Mouse (Mus musculus): Measurements from ENCODE around the gene Ldhc. TPM values are rescaled to one million over a fixed set of nuclear protein-coding genes. Genes with fewer than 3 reads are reported as not detected.
"Not testable (repeated sequence)": the region's sequence is repeated elsewhere in the genome, so short reads cannot be mapped to it uniquely, and the experiment has no call there.

Ldhc gene
- polyA plus RNA-seq (2016; fragmentation: Nextera tagmentation; extraction: Ambion mirVana) = 0.27 TPM in 1 of 2 replicates, not detected in the other

GRCm38 (mm10) chr7:46860996-46861395 is at the start of gene Ldhc:
Gene Ldhc, plus strand, starts transcription at chr7:46861203.
- H3K27me3 ChIP-seq = no peaks in the 10 kb centered on the region
- no peaks in the 10 kb centered on the region for H3K4me1 ChIP-seq (replicated peaks)
- H3K4me2 ChIP-seq = no peak within 1 kb of the TSS
- H3K9ac ChIP-seq (replicated peaks) = no peak within 1 kb of the TSS
- no peaks in the 10 kb centered on the region for H3K9me3 ChIP-seq
- no peak within 1 kb of the TSS for H3K4me3 ChIP-seq (replicated peaks)
- ATAC-seq (ENCODE audit: insufficient number of reproducible peaks, insufficient read depth, low FRiP score, low TSS enrichment, low read depth) = no peak
- H3K27ac ChIP-seq = no peak within 1 kb of the TSS
- H3K36me3 ChIP-seq = peaks cover 4% of the 10 kb centered on the region; the same call in 1 of the 2 replicates
- 37% methylated on average over 10 of the region's 10 CpGs for WGBS

GRCm38 (mm10) chr7:46814012-46814411 is 47.0 kb upstream of the Ldhc start:
- no peak overlapping the region for H3K4me3 ChIP-seq (replicated peaks)
- no peaks in the 10 kb centered on the region for H3K9me3 ChIP-seq
- no peaks in the 10 kb centered on the region for H3K27me3 ChIP-seq
- H3K4me1 ChIP-seq (replicated peaks) = no peaks in the 10 kb centered on the region
- H3K4me2 ChIP-seq = no peak overlapping the region
- 86% methylated on average over 4 of the region's 4 CpGs for WGBS
- no peak overlapping the region for H3K27ac ChIP-seq
- H3K36me3 ChIP-seq = peaks cover 92% of the 10 kb centered on the region
- H3K9ac ChIP-seq (replicated peaks) = no peak overlapping the region
- ATAC-seq (ENCODE audit: insufficient number of reproducible peaks, insufficient read depth, low FRiP score, low TSS enrichment, low read depth) = no peak

DNA sequence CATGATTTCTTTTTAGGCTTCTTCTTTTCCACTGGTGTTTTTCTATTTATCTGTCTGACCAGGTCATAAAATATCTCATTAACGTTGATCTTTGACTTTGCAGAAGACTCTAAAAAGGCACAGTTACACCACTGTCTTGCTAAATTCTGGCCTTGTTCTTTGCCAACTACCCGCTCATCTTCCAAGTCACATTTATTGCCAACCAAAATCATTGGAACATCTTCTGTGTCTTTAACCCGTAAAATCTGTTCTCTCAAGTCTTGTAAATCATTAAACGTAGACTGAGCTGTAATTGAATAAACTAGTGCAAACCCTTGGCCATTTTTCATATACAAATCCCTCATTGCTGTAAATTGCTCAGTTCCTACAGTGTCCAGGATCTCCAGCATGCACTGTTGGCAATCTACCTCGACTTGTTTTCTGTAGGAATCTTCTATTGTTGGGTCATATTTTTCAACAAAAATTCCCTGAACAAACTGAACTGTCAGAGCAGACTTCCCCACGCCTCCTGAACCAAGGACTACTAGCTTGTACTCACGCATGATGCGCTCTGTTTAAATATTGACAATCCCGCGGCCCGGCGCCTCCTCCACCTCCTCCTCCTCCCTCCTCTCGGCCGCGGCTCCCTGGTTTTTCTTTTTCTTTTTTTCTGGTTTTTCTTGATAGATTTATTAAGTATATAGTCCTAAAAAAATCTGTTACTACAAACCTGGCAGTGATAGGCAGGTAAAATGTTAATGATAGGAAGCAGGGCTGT is 39.9 kb upstream of the Ldhc start:
- H3K9ac ChIP-seq (replicated peaks); H3K9me3 ChIP-seq; H3K27me3 ChIP-seq; ATAC-seq (ENCODE audit: insufficient number of reproducible peaks, insufficient read depth, low FRiP score, low TSS enrichment, low read depth); H3K4me1 ChIP-seq (replicated peaks); H3K27ac ChIP-seq; H3K4me3 ChIP-seq (replicated peaks); H3K4me2 ChIP-seq: not testable (repeated sequence)
- WGBS = 92% methylated on average over 15 of the region's 15 CpGs
- H3K36me3 ChIP-seq = peaks cover 75% of the 10 kb centered on the region

- Histone ChIP-seq H3K9ac (replicated peaks) (no peak overlapping the region), H3K27ac (no peak overlapping the region), H3K27me3 (no peaks in the 10 kb centered on the region), H3K4me1 (replicated peaks) (no peaks in the 10 kb centered on the region), H3K36me3 (peaks cover 21% of the 10 kb centered on the region), H3K4me2 (no peak overlapping the region), H3K9me3 (no peaks in the 10 kb centered on the region), H3K4me3 (replicated peaks) (no peak overlapping the region)
- WGBS = 80% methylated on average over 20 of the region's 20 CpGs
- no peak for ATAC-seq (ENCODE audit: insufficient number of reproducible peaks, insufficient read depth, low FRiP score, low TSS enrichment, low read depth)
These were observed 33.8 kb upstream of the Ldhc start for GRCm38 (mm10) chr7:46827046-46827802.

- no peak overlapping the region for H3K27ac ChIP-seq
- H3K4me2 ChIP-seq = no peak overlapping the region
- 73% methylated on average over 2 of the region's 2 CpGs for WGBS
- no peak overlapping the region for H3K9ac ChIP-seq (replicated peaks)
- no peaks in the 10 kb centered on the region for H3K27me3 ChIP-seq
- no peak overlapping the region for H3K4me3 ChIP-seq (replicated peaks)
- H3K4me1 ChIP-seq (replicated peaks) = no peaks in the 10 kb centered on the region
- no peaks in the 10 kb centered on the region for H3K9me3 ChIP-seq
- no peak for ATAC-seq (ENCODE audit: insufficient number of reproducible peaks, insufficient read depth, low FRiP score, low TSS enrichment, low read depth)
- H3K36me3 ChIP-seq = peaks cover 16% of the 10 kb centered on the region
These were observed 33.2 kb upstream of the Ldhc start for GRCm38 (mm10) chr7:46827803-46828184.

- H3K9ac ChIP-seq (replicated peaks) = no peak overlapping the region
- 89% methylated on average over 12 of the region's 12 CpGs for WGBS
- H3K4me1 ChIP-seq (replicated peaks) = no peaks in the 10 kb centered on the region
- no peak overlapping the region for H3K4me2 ChIP-seq
- no peaks in the 10 kb centered on the region for H3K27me3 ChIP-seq
- ATAC-seq (ENCODE audit: insufficient number of reproducible peaks, insufficient read depth, low FRiP score, low TSS enrichment, low read depth) = no peak
- no peak overlapping the region for H3K4me3 ChIP-seq (replicated peaks)
- no peaks in the 10 kb centered on the region for H3K9me3 ChIP-seq
- H3K36me3 ChIP-seq = no peaks in the 10 kb centered on the region
- H3K27ac ChIP-seq = no peak overlapping the region
These were observed 31.1 kb upstream of the Ldhc start for GRCm38 (mm10) chr7:46829911-46830310.

DNA sequence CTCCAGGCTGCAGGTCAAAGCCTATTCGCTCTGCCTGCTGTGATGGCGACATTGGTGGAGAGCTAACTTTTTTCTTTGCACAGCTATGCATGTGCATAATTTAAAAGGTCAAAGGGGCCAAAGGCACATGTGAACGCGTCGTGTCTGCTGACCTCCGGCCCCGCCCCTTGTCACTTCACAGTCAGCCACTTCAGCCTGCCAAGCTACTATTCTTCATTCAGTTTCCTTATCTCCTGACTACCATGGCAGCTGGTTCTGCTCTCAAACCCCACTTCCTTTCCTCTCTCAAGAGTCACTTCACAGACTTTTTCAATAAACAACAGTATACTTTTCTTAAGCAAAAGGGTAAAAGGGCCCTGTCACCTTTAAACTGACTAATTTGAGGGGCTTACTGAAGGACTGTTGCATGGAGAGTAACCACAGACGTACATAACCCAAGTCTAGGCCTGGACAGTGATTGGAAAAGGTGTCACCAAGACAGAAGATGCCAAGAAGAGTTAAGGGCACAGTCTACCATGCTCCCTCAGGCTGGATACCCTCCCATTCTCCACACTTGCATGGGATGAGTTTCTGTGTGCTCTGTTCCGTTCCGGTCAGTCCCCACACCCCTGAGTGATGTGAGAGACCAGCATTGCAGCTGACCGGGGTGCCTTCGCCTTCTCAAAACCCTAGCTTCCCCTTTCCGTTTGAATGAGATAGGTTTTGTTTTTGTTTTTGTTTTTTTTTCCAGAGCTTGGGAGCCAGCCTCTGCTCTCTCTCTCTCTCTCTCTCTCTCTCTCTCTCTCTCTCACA is 30.0 kb upstream of the Ldhc start:
- Histone ChIP-seq H3K9me3 (no peaks in the 10 kb centered on the region), H3K4me1 (replicated peaks) (no peaks in the 10 kb centered on the region), H3K9ac (replicated peaks) (no peak overlapping the region), H3K4me2 (no peak overlapping the region), H3K4me3 (replicated peaks) (no peak overlapping the region), H3K27me3 (no peaks in the 10 kb centered on the region), H3K36me3 (no peaks in the 10 kb centered on the region), H3K27ac (no peak overlapping the region)
- 59% methylated on average over 13 of the region's 13 CpGs for WGBS
- no peak for ATAC-seq (ENCODE audit: insufficient number of reproducible peaks, insufficient read depth, low FRiP score, low TSS enrichment, low read depth)

- Histone ChIP-seq H3K36me3 (no peaks in the 10 kb centered on the region), H3K4me1 (replicated peaks) (no peaks in the 10 kb centered on the region), H3K4me3 (replicated peaks) (no peak overlapping the region), H3K27ac (no peak overlapping the region), H3K27me3 (no peaks in the 10 kb centered on the region), H3K9me3 (no peaks in the 10 kb centered on the region), H3K9ac (replicated peaks) (no peak overlapping the region), H3K4me2 (no peak overlapping the region)
- WGBS = 81% methylated on average over 8 of the region's 8 CpGs
- ATAC-seq (ENCODE audit: insufficient number of reproducible peaks, insufficient read depth, low FRiP score, low TSS enrichment, low read depth) = no peak
These were observed 29.3 kb upstream of the Ldhc start for GRCm38 (mm10) chr7:46831693-46832092.

GRCm38 (mm10) chr7:46832112-46832810 is 28.7 kb upstream of the Ldhc start:
- not testable (repeated sequence) for H3K9me3 ChIP-seq; H3K4me1 ChIP-seq (replicated peaks); H3K4me3 ChIP-seq (replicated peaks); H3K27ac ChIP-seq; ATAC-seq (ENCODE audit: insufficient number of reproducible peaks, insufficient read depth, low FRiP score, low TSS enrichment, low read depth); H3K9ac ChIP-seq (replicated peaks); H3K4me2 ChIP-seq; H3K27me3 ChIP-seq; H3K36me3 ChIP-seq
- 94% methylated on average over 11 of the region's 11 CpGs for WGBS

GRCm38 (mm10) chr7:46833266-46833665 is 27.7 kb upstream of the Ldhc start:
- ATAC-seq (ENCODE audit: insufficient number of reproducible peaks, insufficient read depth, low FRiP score, low TSS enrichment, low read depth) = no peak
- Histone ChIP-seq H3K27ac (no peak overlapping the region), H3K4me3 (replicated peaks) (no peak overlapping the region), H3K9ac (replicated peaks) (no peak overlapping the region), H3K4me1 (replicated peaks) (peaks cover 6% of the 10 kb centered on the region), H3K36me3 (no peaks in the 10 kb centered on the region), H3K4me2 (no peak overlapping the region), H3K9me3 (no peaks in the 10 kb centered on the region), H3K27me3 (no peaks in the 10 kb centered on the region)
- WGBS = 77% methylated on average over 6 of the region's 6 CpGs
